Mouse (Mus musculus) forebrain, embryonic 13.5 days (tissue): ENCODE measurements around the gene Zbtb34. TPM values are rescaled to one million over a fixed set of nuclear protein-coding genes. Genes with fewer than 3 reads are reported as not detected.

ENCODE experiments used
- ATAC-seq: fragments of 200-750 bp; cut with Nextera tagmentation; 2 replicates; pipeline ENCODE4 v1.8.0; 2017
- H3K27ac ChIP-seq: fragments of 300-500 bp; sonication (generic); 2 replicates; pipeline ENCODE4 v1.5.1; 2015; ENCODE audit warnings: inconsistent platforms, mild to moderate bottlenecking, moderate library complexity
- H3K27me3 ChIP-seq: fragments of 300-500 bp; sonication (generic); 2 replicates; pipeline ENCODE4 v1.6.1; 2015; ENCODE audit warnings: mild to moderate bottlenecking, inconsistent platforms
- H3K36me3 ChIP-seq: fragments of 300-500 bp; sonication (generic); 2 replicates; pipeline ENCODE4 v1.6.1; 2015; ENCODE audit warnings: mild to moderate bottlenecking, inconsistent platforms; ENCODE audit not compliant: poor library complexity, severe bottlenecking
- H3K4me1 ChIP-seq: fragments of 300-500 bp; sonication (generic); 2 replicates; pipeline ENCODE4 v1.6.1; 2015; ENCODE audit warnings: inconsistent platforms
- H3K4me2 ChIP-seq: fragments of 300-500 bp; sonication (generic); 2 replicates; pipeline ENCODE4 v1.6.1; 2015; ENCODE audit warnings: inconsistent platforms, mild to moderate bottlenecking, moderate library complexity
- H3K4me3 ChIP-seq: fragments of 300-500 bp; sonication (generic); 2 replicates; pipeline ENCODE4 v1.5.1; 2015; ENCODE audit warnings: mild to moderate bottlenecking, inconsistent platforms
- H3K9ac ChIP-seq: fragments of 300-500 bp; sonication (generic); 2 replicates; pipeline ENCODE4 v1.6.1; 2015; ENCODE audit warnings: mild to moderate bottlenecking, inconsistent platforms
- H3K9me3 ChIP-seq: fragments of 300-500 bp; sonication (generic); replicated peaks from 2 replicates; pipeline ENCODE4 v1.6.1; 2016; ENCODE audit warnings: inconsistent platforms
- WGBS: fragments of 180-500 bp; shearing (Covaris S2); methylation state at CpG from one replicate; pipeline ENCODE4 v1.1.7; 2015; 5-methylcytosine and 5-hydroxymethylcytosine counted together
- polyA plus RNA-seq: library from polyadenylated mRNA; unstranded; fragments of >200 nt; fragmentation: Nextera tagmentation; extraction: Ambion mirVana; gene quantifications from 2 replicates; pipeline ENCODE4 v1.2.1, GENCODE M21; 2015

Gene Zbtb34
- polyA plus RNA-seq, 1 experiment from 2014 or later: 4.8 TPM

DNA sequence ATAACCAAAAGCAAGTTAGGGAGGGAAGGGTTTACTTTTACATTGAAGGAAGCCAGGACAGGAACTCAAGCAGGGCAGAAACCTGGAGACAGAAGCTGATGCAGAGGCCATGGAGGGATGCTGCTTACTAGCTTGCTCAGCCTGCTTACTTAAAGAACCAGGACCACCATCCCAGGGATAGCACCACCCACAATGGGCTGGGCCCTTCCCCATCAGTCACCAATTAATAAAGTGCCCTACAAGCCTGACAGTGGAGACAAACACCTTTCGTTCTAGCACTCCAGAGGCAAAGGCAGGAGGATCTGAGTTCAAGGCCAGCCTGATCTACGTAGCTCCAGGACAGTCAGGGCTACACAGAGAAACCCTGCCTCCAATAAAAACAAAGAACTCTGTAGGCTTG lies 36.1 kb downstream of the Zbtb34 start:
- no peaks in the 10 kb centered on the region for H3K9me3 ChIP-seq
- ATAC-seq: no peak
- no peak overlapping the region for H3K4me3 ChIP-seq
- H3K36me3 ChIP-seq: no peaks in the 10 kb centered on the region
- H3K27me3 ChIP-seq: no peaks in the 10 kb centered on the region
- 90% methylated on average over 2 of the region's 2 CpGs for WGBS
- H3K4me2 ChIP-seq: no peak overlapping the region
- no peak overlapping the region for H3K9ac ChIP-seq
- H3K4me1 ChIP-seq: peaks cover 11% of the 10 kb centered on the region; the same call in 1 of the 2 replicates
- no peak overlapping the region for H3K27ac ChIP-seq

DNA sequence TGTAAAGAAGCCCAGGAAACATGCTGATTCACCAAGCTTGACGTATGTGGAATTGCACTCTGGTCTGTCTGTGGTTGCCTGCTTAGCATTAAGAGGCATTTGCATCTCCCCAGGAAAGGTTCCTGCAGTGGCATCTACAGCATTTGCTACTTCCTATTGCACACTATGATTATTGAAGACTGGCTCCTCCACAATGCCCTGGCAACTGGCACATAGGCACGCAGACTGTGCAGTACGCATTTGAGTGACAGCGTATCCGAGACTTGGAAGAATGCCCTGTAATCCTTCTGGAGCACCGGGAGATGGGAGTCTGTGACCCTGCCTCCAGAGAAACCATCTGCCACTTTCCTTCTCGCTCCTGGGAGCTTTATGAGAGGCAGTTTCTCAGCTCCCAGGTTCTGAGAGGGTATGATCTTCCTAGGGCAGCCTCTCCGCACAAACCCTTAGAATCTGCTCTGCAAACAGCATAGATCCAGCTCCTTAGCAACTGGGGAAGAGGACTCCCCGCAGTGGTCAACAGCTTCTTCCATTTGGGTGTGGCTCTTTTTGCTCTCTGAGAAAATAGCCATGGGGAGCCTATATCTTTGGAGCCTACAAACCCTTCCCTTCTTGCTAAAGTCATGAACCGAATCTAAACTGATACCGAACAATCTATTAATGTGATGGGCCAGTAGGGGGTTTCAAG lies 37.0 kb downstream of the Zbtb34 start:
- no peak overlapping the region for H3K4me3 ChIP-seq
- 53% methylated on average over 11 of the region's 11 CpGs for WGBS
- peak; percentile 91 for ATAC-seq

DNA sequence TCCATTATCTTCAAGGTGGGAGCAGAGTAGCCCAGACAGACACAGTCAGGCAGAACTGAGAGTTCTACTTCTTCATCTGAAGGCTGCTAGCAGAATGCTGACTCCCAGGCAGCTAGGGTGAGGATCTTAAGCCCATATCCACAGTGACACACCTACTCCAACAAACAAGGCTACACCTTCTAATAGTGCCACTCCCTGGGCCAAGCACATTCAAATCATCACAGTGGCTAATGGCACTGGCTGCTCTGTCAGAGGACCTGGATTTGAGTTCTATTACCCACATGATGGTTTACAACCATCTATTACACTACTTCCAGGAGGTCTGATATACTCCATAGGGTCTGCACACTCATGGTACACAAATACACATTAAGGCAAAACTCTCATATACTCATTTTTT lies 38.1 kb downstream of the Zbtb34 start:
- no peak for ATAC-seq

More for the DNA sequence above, 37.0 kb downstream of the Zbtb34 start:
- H3K4me2 ChIP-seq: no peak overlapping the region
- no peaks in the 10 kb centered on the region for H3K36me3 ChIP-seq
- no peaks in the 10 kb centered on the region for H3K27me3 ChIP-seq
- no peak overlapping the region for H3K9ac ChIP-seq
- peak overlapping the region; percentile 70 for H3K27ac ChIP-seq
- H3K4me1 ChIP-seq: peaks cover 11% of the 10 kb centered on the region; the same call in 1 of the 2 replicates
- H3K9me3 ChIP-seq: no peaks in the 10 kb centered on the region

DNA sequence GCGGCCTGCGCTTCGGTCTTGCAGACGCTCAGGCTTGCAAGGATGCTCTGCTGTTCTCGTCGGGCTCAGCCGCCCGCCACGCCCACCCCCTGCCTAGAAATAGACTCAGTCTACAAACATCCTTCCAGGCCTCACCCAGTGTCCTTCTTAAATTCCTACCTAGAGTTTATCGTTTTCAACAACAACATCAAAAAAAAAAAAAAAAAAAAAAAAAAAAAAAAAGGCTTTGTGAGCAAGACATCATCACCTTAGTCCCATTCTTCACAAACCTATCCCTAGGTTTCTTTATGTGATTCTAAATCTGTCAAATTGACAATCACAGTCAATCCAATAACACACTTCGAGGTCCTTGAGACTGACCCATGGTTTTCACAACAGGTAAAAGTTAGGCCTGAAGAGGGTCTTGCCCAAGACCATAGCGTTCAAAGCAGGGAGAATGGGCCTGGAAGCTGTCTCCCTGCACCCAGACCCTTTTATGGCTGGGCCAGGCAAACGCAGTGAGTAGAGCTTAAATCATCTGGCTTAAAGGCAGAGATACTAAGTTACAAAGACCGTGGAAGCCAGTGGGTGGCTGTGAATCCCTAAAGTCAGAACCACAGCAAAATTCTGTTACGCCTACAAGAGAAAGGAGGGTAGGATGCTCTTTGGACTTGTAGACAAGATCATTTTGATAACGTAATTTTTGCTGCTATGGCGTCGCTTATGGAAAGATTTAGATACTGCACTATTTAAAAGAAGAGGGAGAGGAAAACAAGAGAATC lies 59.3 kb downstream of the Zbtb34 start:
- Histone ChIP-seq H3K9me3 (0 out of 2 replicates have a peak, but pooled peaks cover 2% of the 10 kb centered on the region), H3K4me1 (peaks cover 26% of the 10 kb centered on the region), H3K4me2 (peak overlapping the region; percentile 77), H3K36me3 (peaks cover 13% of the 10 kb centered on the region), H3K9ac (peak overlapping the region; percentile 40; the same call in 1 of the 2 replicates), H3K27me3 (no peaks in the 10 kb centered on the region), H3K4me3 (peak overlapping the region; percentile 65; the same call in 1 of the 2 replicates), H3K27ac (peak overlapping the region; percentile 99)
- ATAC-seq: no peak
- 32% methylated on average over 18 of the region's 18 CpGs for WGBS

More for the DNA sequence above, 38.1 kb downstream of the Zbtb34 start:
- H3K27me3 ChIP-seq: no peaks in the 10 kb centered on the region
- no peak overlapping the region for H3K9ac ChIP-seq
- peaks cover 11% of the 10 kb centered on the region; the same call in 1 of the 2 replicates for H3K4me1 ChIP-seq
- H3K27ac ChIP-seq: no peak overlapping the region
- H3K4me2 ChIP-seq: no peak overlapping the region
- no peaks in the 10 kb centered on the region for H3K9me3 ChIP-seq
- no peak overlapping the region for H3K4me3 ChIP-seq
- H3K36me3 ChIP-seq: no peaks in the 10 kb centered on the region

DNA sequence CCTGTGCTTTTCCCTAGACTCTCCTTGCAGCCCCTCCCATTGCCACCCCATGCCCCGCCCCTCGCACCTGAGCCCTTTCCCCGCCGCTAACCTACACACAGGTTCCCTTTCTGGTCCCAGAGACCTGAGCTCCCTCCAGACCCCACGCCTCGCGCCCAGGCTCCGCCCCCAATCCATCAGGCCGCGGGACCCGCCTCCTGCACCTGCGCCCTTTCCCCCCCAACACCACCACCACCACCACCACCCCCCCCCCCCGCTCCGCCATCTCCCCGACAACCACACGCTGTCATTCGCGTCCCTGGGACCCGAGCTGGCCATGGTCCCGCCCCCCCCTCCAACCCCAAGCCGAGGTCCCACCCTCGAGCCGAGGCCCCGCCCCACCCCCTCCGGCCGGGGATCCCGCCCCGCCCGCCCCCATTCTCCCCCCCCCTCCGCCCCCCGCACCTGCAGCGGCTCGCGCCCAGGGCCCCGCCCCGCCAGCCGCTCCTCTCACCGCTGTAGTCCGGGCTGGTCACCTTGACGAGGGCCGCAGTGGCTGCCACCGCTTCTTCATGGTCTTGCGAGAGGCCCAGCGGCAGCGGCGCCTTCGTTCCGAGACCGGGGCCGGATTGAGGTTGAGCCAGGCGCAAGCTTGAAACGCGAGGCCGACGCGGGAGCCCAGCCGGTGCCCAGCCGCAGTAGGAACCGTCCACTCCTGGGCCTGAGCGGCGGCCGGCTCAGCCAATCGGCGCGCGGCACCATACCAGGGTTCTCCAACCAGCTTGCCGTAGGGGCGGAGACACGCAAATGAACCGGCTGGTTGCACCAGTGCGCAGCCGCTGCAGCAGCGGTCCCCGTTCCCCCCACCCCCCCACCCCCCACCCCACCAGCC lies 60.1 kb downstream of the Zbtb34 start, which contains the start of gene Ralgps1:
Ralgps1 (minus strand) TSS at position 710 of the 871 bp plus-strand sequence.
- Histone ChIP-seq H3K27me3 (no peaks in the 10 kb centered on the region), H3K4me1 (peaks cover 34% of the 10 kb centered on the region)
- WGBS: under 1% methylated on average over 49 of the region's 74 CpGs

DNA sequence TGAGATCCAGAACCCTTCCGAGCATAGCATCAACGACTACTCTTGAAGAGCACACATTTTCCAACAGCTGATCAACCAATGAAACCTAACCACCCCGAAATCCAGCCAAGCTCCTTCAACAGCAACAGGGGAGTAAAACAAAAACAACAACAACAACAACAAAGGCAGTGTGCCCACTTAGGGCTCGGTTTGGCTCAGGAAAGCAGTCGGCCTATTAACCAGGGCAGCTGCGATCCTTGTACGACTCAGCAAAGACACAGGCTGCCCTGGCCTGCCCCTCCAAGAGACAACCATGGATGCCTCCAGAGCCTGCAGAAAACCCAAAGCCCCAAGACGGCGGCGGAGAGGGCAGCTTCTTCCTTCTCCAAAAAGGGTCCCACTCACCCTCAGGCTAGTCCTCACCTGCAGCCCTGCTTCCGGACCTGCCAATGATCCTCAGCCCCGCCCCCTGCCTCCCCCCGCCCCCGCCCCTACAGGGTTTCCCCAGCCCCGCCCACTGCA lies 60.8 kb downstream of the Zbtb34 start:
- Histone ChIP-seq H3K4me1 (peaks cover 41% of the 10 kb centered on the region), H3K27ac (peak overlapping the region; percentile 99), H3K9ac (peak overlapping the region; percentile 83), H3K9me3 (no peaks in the 10 kb centered on the region), H3K4me3 (peak overlapping the region; percentile 65), H3K4me2 (peak overlapping the region; percentile 77), H3K36me3 (peaks cover 21% of the 10 kb centered on the region), H3K27me3 (no peaks in the 10 kb centered on the region)
- WGBS: 10% methylated on average over 11 of the region's 15 CpGs
- ATAC-seq: peak; percentile 30

More for the DNA sequence above, 60.1 kb downstream of the Zbtb34 start, which contains the start of gene Ralgps1:
- peak within 1 kb of the TSS; percentile 83 for H3K9ac ChIP-seq
- peak within 1 kb of the TSS; percentile 77 for H3K4me2 ChIP-seq
- H3K36me3 ChIP-seq: peaks cover 20% of the 10 kb centered on the region
- H3K4me3 ChIP-seq: peak within 1 kb of the TSS; percentile 65
- peak within 1 kb of the TSS; percentile 99 for H3K27ac ChIP-seq
- peak; percentile 99 for ATAC-seq
- no peaks in the 10 kb centered on the region for H3K9me3 ChIP-seq

DNA sequence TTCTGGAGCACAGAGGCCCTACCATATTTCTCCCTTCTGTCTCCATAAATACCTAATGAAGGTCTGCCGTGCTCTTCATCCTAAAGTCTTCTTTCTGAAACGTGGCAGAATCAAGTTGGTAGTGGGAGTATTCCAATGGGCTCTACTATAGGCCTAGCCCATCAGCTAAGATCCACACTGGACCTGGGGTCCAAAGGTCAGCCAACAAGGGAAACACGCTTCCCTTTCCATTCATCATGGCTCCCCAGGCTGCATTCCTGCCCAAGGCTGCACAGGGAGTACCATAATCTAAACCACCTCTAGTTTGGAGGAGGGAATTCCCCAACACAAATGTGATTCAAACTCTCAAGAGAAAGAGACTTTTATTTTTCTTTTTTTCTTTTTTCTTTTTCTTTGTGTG lies 61.7 kb downstream of the Zbtb34 start:
- 81% methylated on average over 3 of the region's 3 CpGs for WGBS
- no peak overlapping the region for H3K4me2 ChIP-seq
- peaks cover 24% of the 10 kb centered on the region for H3K36me3 ChIP-seq
- no peak overlapping the region for H3K27ac ChIP-seq
- no peaks in the 10 kb centered on the region for H3K9me3 ChIP-seq
- peaks cover 49% of the 10 kb centered on the region for H3K4me1 ChIP-seq
- H3K27me3 ChIP-seq: no peaks in the 10 kb centered on the region
- no peak for ATAC-seq
- no peak overlapping the region for H3K4me3 ChIP-seq
- H3K9ac ChIP-seq: no peak overlapping the region

DNA sequence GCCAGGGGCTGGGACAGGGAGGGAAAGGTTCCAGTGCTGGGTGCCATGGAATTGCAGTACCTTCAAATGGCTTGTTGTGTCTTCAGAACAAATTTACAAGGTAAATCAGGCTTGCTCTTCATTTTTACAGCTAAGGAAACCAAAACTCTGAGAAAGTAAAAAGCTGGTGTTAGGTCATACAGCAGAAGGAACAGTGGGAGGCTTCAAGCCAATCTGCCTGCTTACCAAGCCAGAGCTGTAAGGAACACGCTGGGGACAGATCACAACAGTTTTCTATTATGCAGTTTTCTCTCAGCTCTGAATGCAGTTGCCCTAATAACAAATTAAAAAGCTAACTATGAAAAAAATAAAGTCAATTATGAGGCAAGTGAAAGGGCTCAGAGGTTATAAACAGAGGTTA lies 62.6 kb downstream of the Zbtb34 start:
- Histone ChIP-seq H3K36me3 (peaks cover 24% of the 10 kb centered on the region), H3K27me3 (no peaks in the 10 kb centered on the region), H3K9ac (no peak overlapping the region), H3K4me2 (no peak overlapping the region), H3K4me3 (no peak overlapping the region), H3K4me1 (peaks cover 49% of the 10 kb centered on the region), H3K27ac (no peak overlapping the region), H3K9me3 (no peaks in the 10 kb centered on the region)
- no peak for ATAC-seq
- 87% methylated on average over 1 of the region's 1 CpGs for WGBS

DNA sequence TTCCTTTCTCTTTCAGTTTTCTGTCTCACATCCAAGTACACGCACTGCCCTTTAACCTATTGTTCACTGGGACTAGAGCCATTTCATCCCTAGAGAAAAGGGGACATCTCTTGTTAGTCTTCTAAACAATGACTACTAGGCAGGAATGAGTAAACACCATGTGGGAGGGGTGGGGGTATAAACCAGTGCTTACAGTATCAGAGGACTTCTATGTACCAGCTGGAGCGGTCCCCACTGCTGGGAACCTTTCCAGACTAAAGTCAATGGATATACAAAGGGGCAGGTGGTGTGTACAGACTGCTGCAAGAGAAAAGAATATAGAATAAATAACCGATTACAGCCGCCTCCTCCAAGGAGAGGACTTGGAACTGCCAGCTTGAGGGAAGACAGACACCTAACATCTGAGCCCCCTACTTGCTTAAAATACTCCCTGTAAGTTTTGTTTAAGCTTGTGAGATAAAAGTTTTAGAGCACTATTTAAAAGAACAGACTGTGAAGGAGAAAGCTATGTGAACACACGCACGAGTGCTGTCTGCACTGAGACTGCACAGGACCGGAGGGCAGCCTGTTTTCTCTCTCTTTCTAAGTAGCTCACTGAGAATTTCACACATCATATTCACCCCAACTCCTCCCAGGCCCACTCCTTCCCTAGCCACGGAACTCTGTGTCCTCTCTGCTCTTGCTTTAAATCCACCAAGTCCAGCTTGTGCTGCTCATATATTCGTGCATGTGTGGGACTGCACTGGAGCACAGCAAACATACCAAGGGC lies 65.2 kb downstream of the Zbtb34 start:
- WGBS: 48% methylated on average over 9 of the region's 9 CpGs
- Histone ChIP-seq H3K9me3 (no peaks in the 10 kb centered on the region), H3K27ac (peak overlapping the region; percentile 90), H3K4me1 (peaks cover 53% of the 10 kb centered on the region), H3K27me3 (no peaks in the 10 kb centered on the region), H3K4me2 (peak overlapping the region; percentile 25), H3K9ac (no peak overlapping the region), H3K4me3 (no peak overlapping the region), H3K36me3 (peaks cover 24% of the 10 kb centered on the region)
- peak; percentile 84 for ATAC-seq

DNA sequence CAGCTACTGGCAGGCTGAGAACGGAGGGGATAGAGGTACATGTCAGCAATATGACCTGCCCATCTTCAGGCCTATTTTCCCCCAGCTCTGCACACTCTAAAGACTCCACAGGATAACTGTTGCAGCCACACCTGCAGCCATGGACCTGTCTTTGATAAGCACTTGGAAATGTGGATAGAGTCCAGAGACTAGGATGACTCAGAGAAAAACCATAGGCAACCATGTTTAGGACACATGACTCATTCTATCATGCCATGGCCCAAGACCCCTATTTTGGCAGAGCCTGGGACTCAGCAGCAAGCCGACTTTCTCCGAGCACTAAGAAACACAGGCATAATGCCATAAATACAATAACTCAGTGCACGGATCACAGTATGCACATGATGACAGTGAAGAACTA lies 66.5 kb downstream of the Zbtb34 start:
- Histone ChIP-seq H3K4me1 (peaks cover 52% of the 10 kb centered on the region), H3K36me3 (peaks cover 24% of the 10 kb centered on the region), H3K4me2 (no peak overlapping the region), H3K9ac (no peak overlapping the region), H3K27ac (no peak overlapping the region; the same call in 1 of the 2 replicates), H3K9me3 (no peaks in the 10 kb centered on the region), H3K4me3 (no peak overlapping the region), H3K27me3 (no peaks in the 10 kb centered on the region)
- ATAC-seq: no peak
- WGBS: 95% methylated on average over 4 of the region's 4 CpGs

DNA sequence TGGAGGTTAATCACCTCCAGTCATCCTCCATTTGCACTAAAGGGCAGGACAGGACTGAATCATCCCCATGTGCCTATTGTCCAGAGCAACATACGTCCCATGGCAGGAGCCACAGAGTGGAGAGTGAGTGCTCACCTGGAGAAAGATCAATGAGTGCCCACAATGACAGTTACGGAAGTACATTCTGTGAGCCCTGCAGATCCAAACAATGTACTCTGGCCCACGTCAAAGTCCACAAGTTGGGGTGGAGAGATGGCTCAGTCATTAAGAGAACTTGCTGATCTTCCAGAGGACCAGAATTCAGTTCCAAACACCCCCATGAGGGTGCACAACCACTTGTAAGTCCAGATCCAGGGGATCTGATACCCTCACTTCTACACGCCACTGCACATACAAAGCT lies 67.2 kb downstream of the Zbtb34 start:
- Histone ChIP-seq H3K36me3 (peaks cover 28% of the 10 kb centered on the region), H3K4me2 (no peak overlapping the region), H3K9ac (no peak overlapping the region), H3K4me3 (no peak overlapping the region), H3K9me3 (no peaks in the 10 kb centered on the region), H3K27me3 (no peaks in the 10 kb centered on the region), H3K4me1 (peaks cover 45% of the 10 kb centered on the region), H3K27ac (no peak overlapping the region)
- 86% methylated on average over 4 of the region's 4 CpGs for WGBS
- ATAC-seq: no peak
